8 mouse cellular contexts compared by ENCODE assay signal in genomic region chr10:29143566-29144335, GRCm38 (mm10). TPM values are rescaled to one million over a fixed set of nuclear protein-coding genes. Genes with fewer than 3 reads are reported as not detected.
A peak's percentile ranks its signal among the peaks of the same experiment; 100 is the strongest.
DNase-seq lines count a peak whose midpoint lies in the region; ATAC-seq and TF ChIP-seq lines count a peak whose summit lies in the region.

Soga3 (plus strand) TSS chr10:29143839.

- peak within 1 kb of the TSS; percentile 88 for H3K4me2 ChIP-seq in midbrain, postnatal 0 days (ENCODE audit: low read depth, low read length, poor library complexity, severe bottlenecking)

- no peak for TF ChIP-seq CTCF in embryonic fibroblast, embryonic 13.5 days (IDR thresholded peaks at IDR 0.05; ENCODE audit: borderline replicate concordance, insufficient read depth, low read length)
- no peak for TF ChIP-seq CTCF in midbrain, postnatal 0 days (IDR thresholded peaks at IDR 0.05)

- peak within 1 kb of the TSS; percentile 89 for H3K9ac ChIP-seq in midbrain, postnatal 0 days (replicated peaks; ENCODE audit: low read length, poor library complexity, severe bottlenecking)

- under 1% methylated on average over 34 of the region's 34 CpGs for WGBS in midbrain, postnatal 0 days

- peak; percentile 76 for ATAC-seq in midbrain, postnatal 0 days (ENCODE audit: low FRiP score)
- no peak for ATAC-seq in activated CD4-positive, CD25-positive, alpha-beta regulatory T cell, adult 4 months

- H3K36me3 ChIP-seq in midbrain, postnatal 0 days (ENCODE audit: insufficient read depth, low read length) = no peaks in the 10 kb centered on the region

- no peak for TF ChIP-seq POLR2A in embryonic fibroblast, embryonic 13.5 days (IDR thresholded peaks at IDR 0.05; ENCODE audit: low read depth, low read length)

- H3K4me3 ChIP-seq in embryonic fibroblast, embryonic 13.5 days (ENCODE audit: insufficient read depth, low read length) = peak within 1 kb of the TSS; percentile 32
- peak within 1 kb of the TSS; percentile 87 for H3K4me3 ChIP-seq in midbrain, postnatal 0 days (ENCODE audit: low read depth, low read length)

- no peaks in the 10 kb centered on the region for H3K4me1 ChIP-seq in embryonic fibroblast, embryonic 13.5 days (ENCODE audit: control insufficient read depth, insufficient read depth, low read length)
- H3K4me1 ChIP-seq in midbrain, postnatal 0 days (ENCODE audit: insufficient read depth, low read length) = no peaks in the 10 kb centered on the region

- no peak within 1 kb of the TSS for H3K27ac ChIP-seq in embryonic fibroblast, embryonic 13.5 days (ENCODE audit: insufficient read depth, low read length)
- peak within 1 kb of the TSS; percentile 95 for H3K27ac ChIP-seq in midbrain, postnatal 0 days (ENCODE audit: low read depth, low read length)

- no peaks in the 10 kb centered on the region for H3K27me3 ChIP-seq in midbrain, postnatal 0 days (ENCODE audit: insufficient read depth, low read length)

- peak; percentile 57 for DNase-seq in Muller cell, postnatal 12 days (ENCODE audit: inconsistent ontology term)
- peak; percentile 2 for DNase-seq in adrenal gland, postnatal 25 days
- peak; percentile 41 to 63 for DNase-seq in layer of hippocampus, adult 8-10 months (ENCODE audit: low spot score in 2 of 2)
- DNase-seq in midbrain, postnatal 0 days (ENCODE audit: low spot score) = peak; percentile 92
- DNase-seq in spleen, adult 18-20 months = no peak
- no peak for DNase-seq in kidney, adult 8-10 months

- H3K9me3 ChIP-seq in midbrain, postnatal 0 days (ENCODE audit: low read length) = no peaks in the 10 kb centered on the region

RNA-seq across cellular contexts. Expression of gene Soga3, which starts in this region (rescaled TPM):
- 5.9 and 6.0 TPM in 2 replicates for total RNA-seq in adrenal gland, postnatal 25 days (2021)
- 0.44 TPM in 1 of 2 replicates, not detected in the other for polyA plus RNA-seq in embryonic fibroblast, embryonic 13.5 days (2011; ENCODE audit: insufficient read length, low read depth, missing spikeins)
- 100 to 1,000 TPM; 147 to 163 (median 159) TPM for total RNA-seq in layer of hippocampus, adult 8-10 months (2022)
- 156 and 164 TPM in 2 replicates for total RNA-seq in midbrain, postnatal 0 days (2014; rRNA removed)
- polyA plus RNA-seq in midbrain, postnatal 0 days (2015; fragmentation: Nextera tagmentation; extraction: Ambion mirVana) = 131 and 160 TPM in 2 replicates
- polyA plus RNA-seq in activated CD4-positive, CD25-positive, alpha-beta regulatory T cell, adult 4 months (2017; shearing (Covaris generic)) = not detected

Comparison
In these comparisons a context has a peak if more than half of its experiments do, and no peak if none do; other contexts are left out.
1. RNA of gene Soga3 (total RNA-seq): 156 to 164 TPM in midbrain, postnatal 0 days and 147 to 163 TPM in layer of hippocampus, adult 8-10 months; 5.9 to 6.0 TPM in adrenal gland, postnatal 25 days; every median in the first group is over 10 times any median in the second.
2. RNA of gene Soga3 (polyA plus RNA-seq): 131 to 160 TPM in midbrain, postnatal 0 days; 0.44 TPM in embryonic fibroblast, embryonic 13.5 days and not detected in activated CD4-positive, CD25-positive, alpha-beta regulatory T cell, adult 4 months; every median in the first group is over 10 times any median in the second.
3. DNase-seq: peak in Muller cell, postnatal 12 days (single experiment), adrenal gland, postnatal 25 days (single experiment), layer of hippocampus, adult 8-10 months (2 of 2) and midbrain, postnatal 0 days (single experiment); none in spleen, adult 18-20 months (0 of 2) and kidney, adult 8-10 months (0 of 2).